Mouse (Mus musculus) intestine, postnatal 0 days (tissue): Measurements from ENCODE around the gene Adprh. TPM values are rescaled to one million over a fixed set of nuclear protein-coding genes. Genes with fewer than 3 reads are reported as not detected.

Experiments
- ATAC-seq: fragments of 200-750 bp; cut with Nextera tagmentation; 2 replicates; pipeline ENCODE4 v1.8.0; 2017; ENCODE audit warnings: mild to moderate bottlenecking, moderate TSS enrichment, moderate library complexity
- H3K27ac ChIP-seq: fragments of 300-500 bp; sonication (generic); 2 replicates; pipeline ENCODE4 v1.5.1; 2014; ENCODE audit warnings: mild to moderate bottlenecking, low read depth, low read length, moderate library complexity
- H3K27me3 ChIP-seq: fragments of 300-500 bp; sonication (generic); replicated peaks from 2 replicates; pipeline ENCODE4 v1.6.1; 2014; ENCODE audit warnings: low read length, mixed read lengths; ENCODE audit not compliant: control insufficient read depth, insufficient read depth
- H3K36me3 ChIP-seq: fragments of 300-500 bp; sonication (generic); 2 replicates; pipeline ENCODE4 v1.6.1; 2014; ENCODE audit warnings: mild to moderate bottlenecking, moderate library complexity; ENCODE audit not compliant: control insufficient read depth, insufficient read depth
- H3K4me1 ChIP-seq: fragments of 300-500 bp; sonication (generic); replicated peaks from 2 replicates; pipeline ENCODE4 v1.6.1; 2014; ENCODE audit warnings: antibody characterized with exemption, low read length, mixed read lengths; ENCODE audit not compliant: control insufficient read depth, insufficient read depth
- H3K4me2 ChIP-seq: fragments of 300-500 bp; sonication (generic); replicated peaks from 2 replicates; pipeline ENCODE4 v1.6.1; 2014; ENCODE audit warnings: low read depth, mild to moderate bottlenecking, moderate library complexity
- H3K4me3 ChIP-seq: fragments of 300-500 bp; sonication (generic); 2 replicates; pipeline ENCODE4 v1.5.1; 2014; ENCODE audit warnings: low read depth, low read length
- H3K9ac ChIP-seq: fragments of 300-500 bp; sonication (generic); 2 replicates; pipeline ENCODE4 v1.6.1; 2014; ENCODE audit warnings: mild to moderate bottlenecking, low read depth, low read length
- H3K9me3 ChIP-seq: fragments of 300-500 bp; sonication (generic); 2 replicates; pipeline ENCODE4 v1.6.1; 2016; ENCODE audit warnings: mixed run types; ENCODE audit not compliant: control insufficient read depth
- CTCF ChIP-seq: sonication (generic); IDR thresholded peaks from 2 replicates; pipeline ENCODE4 v1.5.1; 2016; ENCODE audit warnings: low read depth, mild to moderate bottlenecking, control low read depth, antibody characterized with exemption, moderate library complexity
- WGBS: fragments of 180-500 bp; shearing (Covaris S2); extraction: QIAGEN DNeasy Blood & Tissue Kit; methylation state at CpG from one replicate; pipeline ENCODE4 v1.1.7; 2014; 5-methylcytosine and 5-hydroxymethylcytosine counted together
- polyA plus RNA-seq: library from polyadenylated mRNA; unstranded; fragments of >200 nt; fragmentation: Nextera tagmentation; extraction: Ambion mirVana; gene quantifications from 2 replicates; pipeline ENCODE4 v1.2.1, GENCODE M21; 2015

The Adprh gene
- 55.3 and 58.8 TPM in 2 replicates for polyA plus RNA-seq

GRCm38 (mm10) chr16:38452442-38453202 is at the start of gene Adprh:
TSS of gene Adprh (minus strand) at chr16:38452703.
- WGBS: 1% methylated on average over 59 of the region's 61 CpGs
- peak; percentile 92 for ATAC-seq
- TF ChIP-seq CTCF: peak; percentile 35

GRCm38 (mm10) chr16:38496604-38497140 is 44.2 kb upstream of the Adprh start:
- peaks cover 32% of the 10 kb centered on the region for H3K36me3 ChIP-seq
- TF ChIP-seq CTCF: no peak
- no peak overlapping the region for H3K4me2 ChIP-seq
- no peak for ATAC-seq
- no peaks in the 10 kb centered on the region for H3K27me3 ChIP-seq
- no peaks in the 10 kb centered on the region for H3K9me3 ChIP-seq
- no peaks in the 10 kb centered on the region for H3K4me1 ChIP-seq
- H3K27ac ChIP-seq: no peak overlapping the region
- no peak overlapping the region for H3K4me3 ChIP-seq
- 84% methylated on average over 7 of the region's 7 CpGs for WGBS
- no peak overlapping the region for H3K9ac ChIP-seq

More at GRCm38 (mm10) chr16:38452442-38453202, at the start of gene Adprh:
- H3K4me2 ChIP-seq: peak within 1 kb of the TSS; percentile 84
- peak within 1 kb of the TSS; percentile 88 for H3K27ac ChIP-seq
- H3K9ac ChIP-seq: peak within 1 kb of the TSS; percentile 70
- H3K9me3 ChIP-seq: no peaks in the 10 kb centered on the region
- H3K4me1 ChIP-seq: no peaks in the 10 kb centered on the region; the same call in 1 of the 2 replicates
- no peaks in the 10 kb centered on the region for H3K27me3 ChIP-seq
- H3K4me3 ChIP-seq: peak within 1 kb of the TSS; percentile 65
- peaks cover 19% of the 10 kb centered on the region for H3K36me3 ChIP-seq

- Histone ChIP-seq H3K9me3 (no peaks in the 10 kb centered on the region), H3K36me3 (peaks cover 13% of the 10 kb centered on the region; the same call in 1 of the 2 replicates), H3K27ac (no peak overlapping the region), H3K9ac (no peak overlapping the region), H3K4me2 (no peak overlapping the region), H3K4me3 (no peak overlapping the region), H3K4me1 (no peaks in the 10 kb centered on the region), H3K27me3 (no peaks in the 10 kb centered on the region)
- ATAC-seq: no peak
- 74% methylated on average over 10 of the region's 10 CpGs for WGBS
- peak; percentile 64 for TF ChIP-seq CTCF
Observed at GRCm38 (mm10) chr16:38493890-38494289, 41.4 kb upstream of the Adprh start.

GRCm38 (mm10) chr16:38492551-38492950 is 40.0 kb upstream of the Adprh start:
- TF ChIP-seq CTCF: no peak

DNA sequence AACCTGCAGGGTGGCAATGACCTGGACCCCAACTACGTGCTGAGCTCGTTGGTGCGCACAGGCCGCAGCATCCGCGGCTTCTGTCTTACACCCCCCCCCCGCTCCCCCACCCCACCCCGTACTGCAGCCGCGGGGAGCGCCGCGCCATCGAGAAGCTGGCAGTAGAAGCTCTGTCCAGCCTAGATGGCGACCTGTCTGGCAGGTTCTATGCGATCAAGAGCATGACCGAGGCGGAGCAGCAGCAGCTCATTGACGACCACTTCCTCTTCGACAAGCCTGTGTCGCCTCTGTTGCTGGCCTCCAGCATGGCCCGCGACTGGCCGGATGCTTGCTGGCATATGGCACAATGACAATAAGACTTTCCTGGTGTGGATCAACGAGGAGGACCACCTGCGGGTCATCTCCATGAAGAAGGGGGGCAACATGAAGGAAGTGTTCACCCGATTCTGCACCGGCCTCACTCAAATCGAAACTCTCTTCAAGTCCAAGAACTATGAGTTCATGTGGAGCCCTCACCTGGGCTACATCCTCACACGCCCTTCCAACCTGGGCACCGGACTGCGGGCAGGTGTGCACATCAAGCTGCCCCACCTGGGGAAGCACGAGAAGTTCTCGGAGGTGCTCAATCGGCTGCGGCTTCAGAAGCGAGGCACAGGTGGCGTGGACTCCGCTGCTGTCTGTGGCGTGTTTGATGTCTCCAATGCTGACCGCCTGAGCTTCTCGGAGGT is 31.2 kb upstream of the Adprh start:
- 17% methylated on average over 42 of the region's 42 CpGs for WGBS
- Histone ChIP-seq H3K36me3 (no peaks in the 10 kb centered on the region), H3K9me3 (no peaks in the 10 kb centered on the region), H3K27ac (no peak overlapping the region), H3K27me3 (no peaks in the 10 kb centered on the region; the same call in 1 of the 2 replicates), H3K4me2 (peak overlapping the region; percentile 71), H3K4me3 (peak overlapping the region; percentile 36), H3K4me1 (no peaks in the 10 kb centered on the region), H3K9ac (0 out of 2 replicates have a peak overlapping the region, but pooled peaks have one; percentile 31)
- ATAC-seq: peak; percentile 29; the same call in 1 of the 2 replicates
- no peak for TF ChIP-seq CTCF

More at GRCm38 (mm10) chr16:38492551-38492950, 40.0 kb upstream of the Adprh start:
- 92% methylated on average over 3 of the region's 3 CpGs for WGBS
- Histone ChIP-seq H3K27me3 (no peaks in the 10 kb centered on the region), H3K27ac (no peak overlapping the region), H3K9ac (no peak overlapping the region), H3K36me3 (0 out of 2 replicates have a peak, but pooled peaks cover 6% of the 10 kb centered on the region), H3K4me3 (no peak overlapping the region), H3K4me2 (no peak overlapping the region), H3K9me3 (no peaks in the 10 kb centered on the region), H3K4me1 (no peaks in the 10 kb centered on the region)
- ATAC-seq: no peak
